Mouse (Mus musculus): ENCODE data around the gene Etfbkmt.
"Not testable (repeated sequence)": the region's sequence is repeated elsewhere in the genome, so short reads cannot be mapped to it uniquely, and the experiment has no call there.

Etfbkmt gene

GRCm38 (mm10) chr6:149139471-149139870 is at the start of gene Etfbkmt:
Gene Etfbkmt (plus strand): TSS chr6:149139849.
- DNase-seq: no peak

- no peak for DNase-seq
These were observed 47.2 kb upstream of the Etfbkmt start for GRCm38 (mm10) chr6:149092406-149092805.

GRCm38 (mm10) chr6:149093465-149093864 is 46.2 kb upstream of the Etfbkmt start:
- no peak for DNase-seq

GRCm38 (mm10) chr6:149094555-149094954 is 45.1 kb upstream of the Etfbkmt start:
- no peak for DNase-seq

- peak; percentile 34 to 66 for DNase-seq
These were observed 44.3 kb upstream of the Etfbkmt start for GRCm38 (mm10) chr6:149095389-149095788.

GRCm38 (mm10) chr6:149096233-149096632 is 43.4 kb upstream of the Etfbkmt start:
- DNase-seq: no peak

- DNase-seq: no peak
These were observed 42.4 kb upstream of the Etfbkmt start for GRCm38 (mm10) chr6:149097276-149097675.

GRCm38 (mm10) chr6:149098993-149099392 is 40.7 kb upstream of the Etfbkmt start:
- DNase-seq: no peak

- DNase-seq: peak; percentile 75 to 79
These were observed 39.2 kb upstream of the Etfbkmt start for GRCm38 (mm10) chr6:149100174-149101075.

GRCm38 (mm10) chr6:149101076-149101942 is 38.3 kb upstream of the Etfbkmt start, which contains the start of gene Dennd5b:
Gene Dennd5b (minus strand): TSS chr6:149101680.
- DNase-seq: peak; percentile 86 to 91

GRCm38 (mm10) chr6:149101943-149102243 is 37.8 kb upstream of the Etfbkmt start:
- no peak for DNase-seq

GRCm38 (mm10) chr6:149103451-149103850 is 36.2 kb upstream of the Etfbkmt start:
- no peak for DNase-seq

- DNase-seq: no peak
These were observed 32.0 kb upstream of the Etfbkmt start for GRCm38 (mm10) chr6:149107615-149108014.

GRCm38 (mm10) chr6:149108909-149109308 is 30.7 kb upstream of the Etfbkmt start:
- DNase-seq: no peak

- DNase-seq: peak in 1 of 2 experiments; percentile 13
These were observed 22.7 kb upstream of the Etfbkmt start for GRCm38 (mm10) chr6:149116992-149117391.

- no peak for DNase-seq
These were observed 20.7 kb upstream of the Etfbkmt start for GRCm38 (mm10) chr6:149118935-149119334.

GRCm38 (mm10) chr6:149119853-149120252 is 19.8 kb upstream of the Etfbkmt start:
- DNase-seq: peak; percentile 80 to 86

- DNase-seq: no peak
These were observed 16.6 kb upstream of the Etfbkmt start for GRCm38 (mm10) chr6:149123042-149123441.

GRCm38 (mm10) chr6:149126675-149127074 is 13.0 kb upstream of the Etfbkmt start:
- peak; percentile 61 to 63 for DNase-seq

- DNase-seq: not testable (repeated sequence)
These were observed 9.8 kb upstream of the Etfbkmt start, which contains the start of gene Gm10203 for GRCm38 (mm10) chr6:149129870-149130269. Gene Gm10203 (plus strand): TSS chr6:149130170.

- DNase-seq: no peak
These were observed 8.5 kb upstream of the Etfbkmt start for GRCm38 (mm10) chr6:149131111-149131510.

GRCm38 (mm10) chr6:149132311-149133077 is 7.2 kb upstream of the Etfbkmt start:
- peak; percentile 60 to 61 for DNase-seq
